Mouse (Mus musculus) midbrain, postnatal 0 days (tissue): ENCODE data around the gene Sptssb. TPM values are rescaled to one million over a fixed set of nuclear protein-coding genes. Genes with fewer than 3 reads are reported as not detected.

ENCODE experiments used
- ATAC-seq: fragments of 200-750 bp; cut with Nextera tagmentation; 2 replicates; pipeline ENCODE4 v1.8.0; 2017; ENCODE audit warnings: moderate number of reproducible peaks, mild to moderate bottlenecking, moderate TSS enrichment, moderate library complexity; ENCODE audit not compliant: low FRiP score
- DNase-seq: peaks from one replicate; pipeline ENCODE4 v3.0.0-alpha.2; 2015; ENCODE audit warnings: low spot score
- H3K27ac ChIP-seq: fragments of 300-500 bp; sonication (generic); 2 replicates; pipeline ENCODE4 v1.5.1; 2014; ENCODE audit warnings: low read depth, mild to moderate bottlenecking, low read length, mixed read lengths
- H3K27me3 ChIP-seq: fragments of 300-500 bp; sonication (generic); 2 replicates; pipeline ENCODE4 v1.6.1; 2014; ENCODE audit warnings: low read length, control low read depth, mixed read lengths; ENCODE audit not compliant: insufficient read depth
- H3K36me3 ChIP-seq: fragments of 300-500 bp; sonication (generic); 2 replicates; pipeline ENCODE4 v1.6.1; 2014; ENCODE audit warnings: low read length, control low read depth, mixed read lengths; ENCODE audit not compliant: insufficient read depth
- H3K4me1 ChIP-seq: fragments of 300-500 bp; sonication (generic); 2 replicates; pipeline ENCODE4 v1.6.1; 2014; ENCODE audit warnings: mild to moderate bottlenecking, control low read depth, antibody characterized with exemption, low read length, mixed read lengths; ENCODE audit not compliant: insufficient read depth
- H3K4me2 ChIP-seq: fragments of 300-500 bp; sonication (generic); 2 replicates; pipeline ENCODE4 v1.6.1; 2014; ENCODE audit warnings: low read depth, mild to moderate bottlenecking, low read length, mixed read lengths; ENCODE audit not compliant: poor library complexity, severe bottlenecking
- H3K4me3 ChIP-seq: fragments of 300-500 bp; sonication (generic); 2 replicates; pipeline ENCODE4 v1.5.1; 2014; ENCODE audit warnings: low read depth, mild to moderate bottlenecking, low read length, moderate library complexity
- H3K9ac ChIP-seq: fragments of 300-500 bp; sonication (generic); replicated peaks from 2 replicates; pipeline ENCODE4 v1.6.1; 2014; ENCODE audit warnings: mild to moderate bottlenecking, low read length, moderate library complexity, mixed read lengths; ENCODE audit not compliant: poor library complexity, severe bottlenecking
- H3K9me3 ChIP-seq: fragments of 300-500 bp; sonication (generic); 2 replicates; pipeline ENCODE4 v1.6.1; 2016; ENCODE audit warnings: low read length, control low read depth
- CTCF ChIP-seq: IDR thresholded peaks from 2 replicates; pipeline ENCODE4 v1.5.1; 2016; ENCODE audit warnings: antibody characterized with exemption, mild to moderate bottlenecking
- WGBS: fragments of 180-500 bp; shearing (Covaris S2); extraction: QIAGEN DNeasy Blood & Tissue Kit; methylation state at CpG from one replicate; pipeline ENCODE4 v1.1.7; 2014; 5-methylcytosine and 5-hydroxymethylcytosine counted together
- polyA plus RNA-seq: library from polyadenylated mRNA; unstranded; fragments of >200 nt; fragmentation: Nextera tagmentation; extraction: Ambion mirVana; gene quantifications from 2 replicates; pipeline ENCODE4 v1.2.1, GENCODE M21; 2015
- total RNA-seq: library from RNA; depleted of rRNA; stranded (reverse); fragments of >200 nt; gene quantifications from 2 replicates; pipeline ENCODE4 v1.2.3, GENCODE M21; 2014

Gene Sptssb
- total and polyA plus RNA-seq, 2 experiments from 2014 or later, result 1.3 to 3.2 TPM

DNA sequence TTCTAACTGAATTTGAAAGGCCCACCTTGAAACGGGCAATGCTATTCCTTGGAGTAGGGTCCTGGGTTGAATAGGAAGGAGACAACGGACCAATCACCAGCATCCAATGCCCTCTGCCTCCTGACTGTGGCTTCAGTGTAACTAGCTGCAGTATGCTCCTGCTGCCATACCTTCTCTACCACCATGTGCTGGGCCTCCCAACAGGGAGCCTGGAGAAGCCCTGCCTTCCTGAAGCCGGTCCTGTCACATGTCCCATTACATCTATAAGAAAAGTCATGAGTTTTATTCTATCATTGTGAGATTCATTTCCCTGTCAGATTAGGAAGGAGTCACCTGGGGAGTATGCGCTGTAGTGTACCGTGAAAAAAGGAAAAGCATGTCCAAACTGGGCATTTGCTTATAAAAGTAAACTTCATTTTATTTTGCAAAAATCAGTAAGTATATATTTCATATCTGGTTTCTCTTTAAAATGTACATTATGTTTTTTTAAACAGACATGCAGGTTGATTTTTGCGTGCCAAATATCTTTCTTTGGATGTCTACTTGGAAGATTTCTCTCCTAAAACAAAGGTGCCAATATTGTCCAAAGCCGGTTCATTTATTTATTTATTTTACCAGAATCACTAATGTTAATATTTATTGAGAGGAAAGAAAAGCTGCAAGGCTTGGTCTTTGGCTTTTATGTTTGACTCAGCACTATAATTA is 40.4 kb downstream of the Sptssb start:
- DNase-seq (no peak), ATAC-seq (no peak)
- no peaks in the 10 kb centered on the region for H3K27me3 ChIP-seq
- WGBS, result 75% methylated on average over 7 of the region's 7 CpGs
- H3K36me3 ChIP-seq, result no peaks in the 10 kb centered on the region
- no peak overlapping the region for H3K4me3 ChIP-seq
- H3K9me3 ChIP-seq, result no peaks in the 10 kb centered on the region
- no peak for TF ChIP-seq CTCF
- H3K27ac ChIP-seq, result no peak overlapping the region
- H3K4me1 ChIP-seq, result no peaks in the 10 kb centered on the region
- H3K4me2 ChIP-seq, result no peak overlapping the region
- no peak overlapping the region for H3K9ac ChIP-seq

DNA sequence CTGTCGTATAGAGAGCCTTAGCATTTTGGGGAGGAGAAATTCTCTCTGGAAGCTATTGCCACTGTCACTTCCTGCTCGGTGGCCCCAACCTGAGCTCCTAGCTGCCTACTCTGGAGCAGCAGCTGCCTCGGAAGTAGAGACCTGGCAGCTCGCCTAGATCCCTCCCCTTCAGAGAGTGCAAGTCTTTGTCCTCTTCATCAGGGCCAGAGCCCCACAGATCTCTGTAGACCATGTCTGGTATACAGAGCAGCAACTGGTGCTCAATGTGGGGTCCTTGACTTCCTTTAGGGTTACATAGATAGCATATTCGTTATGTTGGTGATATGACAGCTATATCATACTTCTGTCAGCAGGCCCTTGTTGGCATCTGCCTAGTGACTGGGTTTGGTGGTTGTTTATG is 41.3 kb downstream of the Sptssb start:
- ATAC-seq (no peak), DNase-seq (peak; percentile 29)
- 72% methylated on average over 5 of the region's 5 CpGs for WGBS
- H3K27me3 ChIP-seq, result no peaks in the 10 kb centered on the region
- no peaks in the 10 kb centered on the region for H3K9me3 ChIP-seq
- H3K9ac ChIP-seq, result no peak overlapping the region
- no peak overlapping the region for H3K4me3 ChIP-seq
- H3K4me1 ChIP-seq, result no peaks in the 10 kb centered on the region
- TF ChIP-seq CTCF, result no peak
- H3K36me3 ChIP-seq, result no peaks in the 10 kb centered on the region
- H3K27ac ChIP-seq, result no peak overlapping the region
- H3K4me2 ChIP-seq, result no peak overlapping the region

DNA sequence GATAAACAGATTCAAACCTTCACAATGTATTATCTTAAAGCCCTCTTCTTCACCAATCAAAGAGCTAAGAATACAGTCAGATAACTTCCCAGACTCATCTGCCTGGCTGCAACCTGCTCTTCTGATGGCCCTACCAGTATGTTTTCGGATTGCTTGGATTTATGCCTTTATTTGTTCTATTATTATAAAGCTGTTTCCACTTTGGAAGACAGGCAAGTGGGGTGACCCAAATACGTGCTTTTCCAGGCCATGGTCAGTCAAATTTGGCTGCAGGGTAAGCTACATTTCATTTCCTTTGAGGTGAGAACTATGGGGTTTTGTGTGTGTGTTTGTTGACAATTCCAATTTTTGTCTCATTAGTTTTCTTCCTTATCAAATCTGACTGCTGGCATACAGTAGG is 43.2 kb downstream of the Sptssb start:
- H3K36me3 ChIP-seq, result no peaks in the 10 kb centered on the region
- DNase-seq, result no peak
- TF ChIP-seq CTCF, result no peak
- H3K4me2 ChIP-seq, result no peak overlapping the region
- no peak overlapping the region for H3K4me3 ChIP-seq
- no peaks in the 10 kb centered on the region for H3K4me1 ChIP-seq
- WGBS, result 91% methylated on average over 2 of the region's 2 CpGs
- no peak overlapping the region for H3K27ac ChIP-seq
- no peak for ATAC-seq
- H3K27me3 ChIP-seq, result no peaks in the 10 kb centered on the region
- H3K9me3 ChIP-seq, result no peaks in the 10 kb centered on the region
- H3K9ac ChIP-seq, result no peak overlapping the region

DNA sequence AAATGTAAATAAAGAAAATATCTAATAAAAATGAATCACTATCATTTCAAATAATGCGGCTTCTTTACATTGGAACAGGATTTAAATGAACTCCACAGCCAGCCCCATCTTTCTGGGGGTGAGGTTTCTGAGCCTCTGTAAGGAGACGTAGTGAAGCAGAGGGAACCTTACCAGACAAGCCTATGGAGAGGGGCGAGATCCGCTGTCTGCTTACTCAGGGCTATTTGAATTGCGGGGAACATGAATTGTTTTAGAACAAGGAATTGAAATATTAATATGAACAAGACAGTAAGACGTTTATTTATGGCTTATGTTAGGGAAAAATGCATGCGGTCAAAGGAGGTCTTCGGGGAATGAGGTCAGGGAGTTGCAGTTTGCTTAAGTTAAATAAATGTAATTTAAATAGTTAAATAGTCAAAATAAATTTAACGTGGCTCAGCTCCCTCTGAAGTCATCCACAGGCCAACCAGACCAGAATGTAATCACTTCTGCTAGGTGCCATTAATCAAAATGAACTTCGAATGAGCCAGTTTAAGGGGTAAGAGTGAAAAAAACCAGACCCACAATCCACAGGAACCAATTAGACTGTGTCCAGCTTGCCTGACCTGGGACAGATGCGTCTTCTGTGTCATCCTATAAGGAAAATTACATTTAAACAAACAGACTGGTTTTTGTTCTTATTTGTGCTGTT is 46.6 kb downstream of the Sptssb start:
- DNase-seq, result no peak
- H3K9ac ChIP-seq, result no peak overlapping the region
- H3K4me1 ChIP-seq, result no peaks in the 10 kb centered on the region
- WGBS, result 80% methylated on average over 11 of the region's 11 CpGs
- no peak overlapping the region for H3K27ac ChIP-seq
- H3K9me3 ChIP-seq, result no peaks in the 10 kb centered on the region
- H3K4me2 ChIP-seq, result no peak overlapping the region
- no peaks in the 10 kb centered on the region for H3K27me3 ChIP-seq
- no peak for TF ChIP-seq CTCF
- no peaks in the 10 kb centered on the region for H3K36me3 ChIP-seq
- no peak for ATAC-seq
- H3K4me3 ChIP-seq, result no peak overlapping the region

DNA sequence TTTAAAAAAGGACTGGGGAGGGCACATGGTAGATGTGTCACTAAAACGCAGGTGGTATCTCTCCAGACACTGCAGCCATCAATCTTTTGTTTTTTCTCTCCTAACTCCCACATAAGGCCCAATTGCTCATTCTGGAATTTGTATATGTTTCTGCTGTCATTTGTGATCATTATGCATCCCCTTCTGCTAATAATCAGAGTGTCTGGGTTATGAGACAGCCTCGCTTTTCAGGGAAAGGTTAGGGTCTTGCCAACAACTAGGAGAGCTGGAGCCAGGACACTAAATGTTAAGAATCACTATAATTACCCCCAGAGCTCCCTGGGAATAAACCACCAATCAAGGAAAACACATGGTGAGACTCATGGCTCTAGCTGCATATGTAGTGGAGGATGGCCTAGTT is 47.3 kb downstream of the Sptssb start:
- Histone ChIP-seq H3K27ac (no peak overlapping the region), H3K4me2 (no peak overlapping the region), H3K9ac (no peak overlapping the region), H3K4me3 (no peak overlapping the region), H3K27me3 (no peaks in the 10 kb centered on the region), H3K4me1 (no peaks in the 10 kb centered on the region), H3K9me3 (no peaks in the 10 kb centered on the region), H3K36me3 (no peaks in the 10 kb centered on the region)
- ATAC-seq, result no peak
- 96% methylated on average over 2 of the region's 2 CpGs for WGBS
- DNase-seq, result no peak
- no peak for TF ChIP-seq CTCF

DNA sequence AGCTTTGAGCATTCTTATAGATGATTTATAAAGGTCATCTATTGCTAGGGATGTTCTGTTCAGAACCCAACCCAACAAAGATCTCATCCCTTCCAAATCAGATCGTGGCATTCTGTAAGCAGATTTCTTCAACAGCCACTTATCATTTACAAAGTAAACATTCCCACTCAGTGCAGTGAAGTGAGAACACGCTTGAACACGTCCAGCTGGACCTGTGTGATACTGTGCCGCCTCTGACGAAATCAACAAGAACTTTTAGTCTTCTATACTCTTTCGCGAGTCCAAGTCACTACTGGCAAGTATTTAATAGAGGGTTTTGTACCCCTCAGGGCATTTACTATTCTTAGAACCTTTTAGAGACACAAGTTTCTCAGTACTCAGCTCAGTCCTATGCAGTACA is 51.3 kb downstream of the Sptssb start:
- no peak overlapping the region for H3K9ac ChIP-seq
- H3K4me3 ChIP-seq, result no peak overlapping the region
- H3K4me2 ChIP-seq, result no peak overlapping the region
- no peaks in the 10 kb centered on the region for H3K27me3 ChIP-seq
- no peaks in the 10 kb centered on the region for H3K9me3 ChIP-seq
- DNase-seq (no peak), ATAC-seq (no peak)
- 94% methylated on average over 7 of the region's 7 CpGs for WGBS
- H3K27ac ChIP-seq, result no peak overlapping the region
- no peaks in the 10 kb centered on the region for H3K36me3 ChIP-seq
- H3K4me1 ChIP-seq, result no peaks in the 10 kb centered on the region
- TF ChIP-seq CTCF, result no peak
